Mouse (Mus musculus): ENCODE data around the gene Cd200r2. TPM values are rescaled to one million over a fixed set of nuclear protein-coding genes. Genes with fewer than 3 reads are reported as not detected.

Gene Cd200r2
- not detected in 2 replicates for polyA plus RNA-seq (2012; ENCODE audit: low replicate concordance)

GRCm38 (mm10) chr16:44866797-44867196 is at the start of gene Cd200r2:
Gene Cd200r2 (plus strand): TSS chr16:44867097.

GRCm38 (mm10) chr16:44943468-44943867 is 76.6 kb downstream of the Cd200r2 start, which contains the start of gene Cd200r3:
Gene Cd200r3 (plus strand): TSS chr16:44943678.

Other genes with a start within 250 kb of the Cd200r2 start
- gene Nepro, start 142.8 kb upstream of the Cd200r2 start, polyA plus RNA-seq (2012; ENCODE audit: low replicate concordance): 2.2 and 5.0 TPM in 2 replicates
- 22.2 and 56.9 TPM in 2 replicates for gene Gtpbp8, start 120.7 kb upstream of the Cd200r2 start, polyA plus RNA-seq (2012; ENCODE audit: low replicate concordance)
- gene Cd200r1, start 101.4 kb upstream of the Cd200r2 start, polyA plus RNA-seq (2012; ENCODE audit: low replicate concordance): 2.8 and 4.5 TPM in 2 replicates
- 0.24 and 0.58 TPM in 2 replicates for gene Cd200r4, start 55.4 kb upstream of the Cd200r2 start, polyA plus RNA-seq (2012; ENCODE audit: low replicate concordance)
- gene Cd200r3, start 76.6 kb downstream of the Cd200r2 start, polyA plus RNA-seq (2012; ENCODE audit: low replicate concordance): 0.26 and 0.34 TPM in 2 replicates
- gene Ccdc80, start 226.3 kb downstream of the Cd200r2 start, polyA plus RNA-seq (2012; ENCODE audit: low replicate concordance): 0.29 and 0.68 TPM in 2 replicates

Data from hematopoietic multipotent progenitor cell, adult 10-12 weeks (in vitro differentiated cells).